Mouse (Mus musculus) CD4-positive, CD25-positive, alpha-beta regulatory T cell, adult 2 months (primary cell): ENCODE measurements around the gene Ptpn13.

Source experiments
- DNase-seq: peaks from one replicate; pipeline ENCODE4 v3.0.0-alpha.2; 2012; ENCODE audit warnings: low read depth, low spot score

Ptpn13 gene

GRCm38 (mm10) chr5:103458411-103458810 lies 33.4 kb downstream of the Ptpn13 start:
- no peak for DNase-seq

DNA sequence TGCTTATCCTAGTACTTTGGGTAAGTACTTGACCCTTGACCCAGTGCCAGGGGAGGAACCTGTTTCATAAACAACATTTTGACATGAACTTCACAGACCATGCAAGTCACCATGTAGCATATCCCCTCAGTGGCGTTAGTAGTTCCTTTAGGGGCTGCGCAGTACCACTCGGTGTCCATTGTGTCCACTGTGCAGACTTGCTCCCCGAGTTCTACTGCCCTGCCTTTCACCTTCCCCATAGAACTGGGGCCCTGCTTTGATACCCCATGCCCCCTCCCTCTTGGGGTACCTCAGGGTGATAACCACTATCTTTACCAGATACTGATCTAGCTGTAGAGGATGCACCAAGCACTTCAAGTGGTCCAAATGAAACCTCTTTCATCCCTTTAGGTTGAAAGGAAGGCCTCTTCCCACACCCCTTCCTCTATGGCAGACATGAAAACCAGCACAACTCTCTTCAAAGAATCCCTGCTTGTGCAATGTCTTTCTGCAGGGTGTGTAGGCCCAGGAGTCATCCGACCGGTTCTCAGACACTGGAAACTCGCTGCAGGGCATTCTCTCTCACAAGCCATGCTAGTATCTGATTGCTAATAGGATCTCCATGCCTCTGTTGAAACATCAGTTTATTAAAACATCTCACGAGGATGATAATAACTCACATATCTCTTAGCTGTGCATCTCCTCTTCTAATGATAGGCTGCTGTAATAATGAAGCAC lies 34.1 kb downstream of the Ptpn13 start:
- no peak for DNase-seq

GRCm38 (mm10) chr5:103460903-103461302 lies 35.9 kb downstream of the Ptpn13 start:
- DNase-seq: no peak

DNA sequence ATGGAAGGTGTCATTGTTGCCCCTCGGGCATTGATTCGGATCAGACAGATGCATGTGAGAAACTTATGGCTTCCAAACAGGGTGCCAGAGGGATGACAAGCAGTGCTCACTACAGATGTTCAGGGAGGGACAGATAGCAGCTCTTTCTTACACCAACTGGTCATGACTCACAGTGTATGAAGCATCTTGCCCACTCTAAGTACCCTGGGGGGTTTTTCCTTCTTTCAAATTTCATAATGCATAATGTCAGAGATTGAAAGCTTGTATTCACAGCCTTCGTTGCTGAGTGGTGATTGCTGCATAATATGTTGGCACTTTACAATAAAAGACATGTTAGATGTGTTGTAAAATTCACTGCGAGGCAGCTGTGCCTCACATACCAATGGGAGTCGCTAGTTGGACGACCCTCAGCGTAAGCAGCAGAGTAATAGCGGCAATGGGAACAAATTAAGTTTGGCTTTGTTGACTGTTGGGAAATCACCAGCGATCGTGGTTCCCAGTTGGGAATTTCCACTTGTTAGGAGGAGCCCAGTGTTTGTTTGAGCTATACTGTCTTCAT lies 38.7 kb downstream of the Ptpn13 start:
- no peak for DNase-seq

DNA sequence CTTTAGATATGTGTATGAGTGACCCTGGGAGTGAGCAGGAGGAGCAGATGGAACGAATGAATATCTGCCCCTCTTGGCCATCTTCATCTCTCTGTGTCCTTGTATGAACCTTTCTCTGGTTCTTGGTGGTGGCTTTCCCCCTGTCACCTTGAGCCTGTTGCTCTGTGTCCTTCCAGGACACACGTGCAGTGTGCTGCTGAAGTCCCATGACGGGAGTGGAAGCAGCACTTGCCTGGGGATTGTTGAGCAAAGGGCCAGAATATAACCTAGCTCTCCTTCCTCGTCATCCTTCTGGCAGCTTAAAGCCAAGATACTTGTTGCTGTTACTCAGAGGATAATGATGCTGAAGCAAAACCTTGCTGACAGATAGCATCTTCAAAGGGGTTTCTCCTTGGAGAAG lies 39.3 kb downstream of the Ptpn13 start:
- DNase-seq: no peak

- no peak for DNase-seq
These were observed 39.8 kb downstream of the Ptpn13 start for GRCm38 (mm10) chr5:103464771-103465170.

GRCm38 (mm10) chr5:103472670-103473069 lies 47.7 kb downstream of the Ptpn13 start:
- DNase-seq: peak; percentile 22

DNA sequence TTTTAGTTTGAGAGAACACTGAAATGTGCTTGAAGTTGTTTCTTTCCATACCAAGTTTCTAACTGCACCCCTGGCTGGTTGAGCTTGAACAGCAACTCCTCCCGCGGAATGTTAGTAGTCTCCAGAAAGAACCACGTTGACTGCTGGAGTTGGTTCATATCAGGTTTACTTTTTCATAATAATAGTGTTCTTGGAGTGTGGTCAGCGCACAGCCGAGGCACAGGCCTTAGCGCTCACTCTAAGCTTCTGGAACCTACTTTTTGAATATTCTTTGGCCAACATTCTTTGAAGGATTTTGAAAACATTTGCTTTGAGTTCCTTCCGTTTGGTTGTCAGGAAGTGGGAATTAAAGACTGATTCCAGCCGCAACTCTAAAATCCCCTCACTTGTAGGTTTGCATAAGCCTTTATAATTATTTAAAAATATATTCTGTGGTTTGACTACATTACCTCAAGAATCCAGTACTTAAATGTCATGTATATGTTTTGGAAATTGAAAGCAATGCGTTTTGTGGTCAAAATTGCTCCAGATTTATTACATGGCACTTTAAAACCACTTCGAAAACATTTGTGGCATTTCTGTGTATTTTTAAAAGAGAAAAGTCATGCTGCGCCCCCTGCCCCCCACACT lies 48.6 kb downstream of the Ptpn13 start:
- no peak for DNase-seq

GRCm38 (mm10) chr5:103474259-103474658 lies 49.3 kb downstream of the Ptpn13 start:
- no peak for DNase-seq

DNA sequence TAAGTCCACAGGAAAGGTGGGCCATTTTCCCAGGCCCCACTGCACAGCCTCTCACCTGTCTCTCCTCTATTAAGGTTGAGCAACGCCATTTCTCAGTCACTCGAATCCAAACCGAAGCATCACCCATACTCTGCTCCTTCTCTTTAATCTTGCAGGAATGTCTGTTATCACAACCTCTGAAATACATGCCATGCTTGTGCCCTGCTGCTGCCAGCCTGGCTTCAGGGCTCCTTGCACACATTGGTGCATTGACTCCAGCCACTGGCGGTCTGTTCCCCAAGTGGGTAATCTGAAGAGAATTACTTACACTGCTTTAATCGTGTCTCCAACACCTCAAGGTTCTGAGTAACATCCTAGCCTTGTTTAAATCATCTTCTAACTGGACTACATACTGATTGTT lies 50.5 kb downstream of the Ptpn13 start:
- no peak for DNase-seq

GRCm38 (mm10) chr5:103479503-103479902 lies 54.5 kb downstream of the Ptpn13 start:
- DNase-seq: no peak

GRCm38 (mm10) chr5:103481222-103481621 lies 56.2 kb downstream of the Ptpn13 start:
- no peak for DNase-seq

GRCm38 (mm10) chr5:103487001-103487400 lies 62.0 kb downstream of the Ptpn13 start:
- no peak for DNase-seq

DNA sequence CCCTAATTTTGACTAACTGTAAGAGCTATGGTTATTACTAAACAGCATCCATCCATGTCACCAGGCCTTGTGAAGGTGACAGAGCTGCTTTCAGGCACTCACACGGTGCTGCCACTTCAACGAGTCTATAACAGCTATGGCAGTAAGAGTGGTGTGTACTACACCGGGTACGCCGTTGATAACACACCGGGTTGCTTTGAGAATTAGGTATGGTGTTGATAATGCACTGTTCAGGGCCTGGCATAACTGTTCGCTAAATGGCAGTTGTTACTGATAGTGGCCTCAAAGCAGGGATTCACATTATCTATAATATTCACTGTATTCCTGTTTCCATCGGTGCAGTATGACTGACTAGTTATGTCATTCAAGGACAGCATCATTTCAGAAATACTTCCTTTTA lies 66.0 kb downstream of the Ptpn13 start:
- no peak for DNase-seq

- no peak for DNase-seq
These were observed 66.8 kb downstream of the Ptpn13 start for GRCm38 (mm10) chr5:103491788-103492187.

DNA sequence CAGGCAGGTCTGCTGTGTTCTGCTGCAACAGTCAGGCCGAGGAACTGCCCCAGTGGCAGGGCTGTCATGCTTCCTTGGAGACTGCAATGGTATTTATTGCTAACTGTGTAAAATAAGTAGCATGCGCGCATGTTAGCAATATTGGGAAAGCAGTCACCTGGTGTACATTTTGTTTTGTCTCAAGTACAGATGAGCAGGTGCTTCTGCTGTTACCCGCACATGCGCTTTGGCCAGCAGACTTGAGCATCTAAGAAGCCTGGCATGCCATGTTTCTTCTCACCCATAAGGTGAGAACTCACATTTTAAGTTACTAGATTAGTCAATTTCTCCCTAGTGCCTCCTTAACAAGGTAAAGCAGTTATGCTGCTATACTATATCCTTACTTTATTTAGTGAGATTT lies 72.1 kb downstream of the Ptpn13 start:
- DNase-seq: no peak

DNA sequence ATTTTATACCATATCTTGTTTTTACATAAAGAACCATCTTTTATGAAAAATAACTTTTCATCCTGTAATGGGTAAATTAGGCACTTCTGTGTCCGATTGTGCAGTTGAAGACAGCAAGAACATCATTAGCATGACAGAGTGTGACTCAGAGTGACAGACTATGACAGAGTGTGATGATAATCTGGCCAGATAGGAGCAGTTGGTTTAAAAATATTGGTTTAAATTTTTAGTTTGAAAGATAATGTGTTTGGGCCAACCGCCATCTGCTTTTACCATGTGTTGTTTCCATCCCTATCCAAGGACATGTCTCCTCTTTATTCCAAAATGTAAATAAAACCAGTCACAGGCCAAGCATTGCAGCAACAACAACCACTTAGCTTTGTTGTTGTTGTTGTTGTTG lies 72.5 kb downstream of the Ptpn13 start:
- no peak for DNase-seq

- DNase-seq: no peak
These were observed 74.3 kb downstream of the Ptpn13 start for GRCm38 (mm10) chr5:103499305-103499704.

DNA sequence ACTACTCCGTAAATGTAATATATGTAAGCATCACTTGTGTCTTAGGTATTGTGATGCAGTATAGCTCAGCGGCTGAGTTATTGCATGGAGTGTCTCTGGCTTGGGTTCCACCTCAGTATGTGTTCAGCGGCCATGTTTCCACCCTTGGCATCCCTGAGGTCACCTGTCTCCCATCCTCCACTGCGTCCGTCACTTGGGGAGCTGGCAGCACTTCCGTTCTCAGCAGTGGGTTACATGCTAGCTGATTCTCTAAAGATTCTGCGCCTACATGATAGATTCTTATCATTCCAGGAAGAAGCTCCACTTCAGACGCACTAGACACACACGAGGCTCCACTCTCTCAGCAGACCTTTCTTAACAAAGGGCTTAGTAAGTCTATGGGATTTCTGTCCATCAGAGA lies 76.1 kb downstream of the Ptpn13 start:
- DNase-seq: peak; percentile 76

DNA sequence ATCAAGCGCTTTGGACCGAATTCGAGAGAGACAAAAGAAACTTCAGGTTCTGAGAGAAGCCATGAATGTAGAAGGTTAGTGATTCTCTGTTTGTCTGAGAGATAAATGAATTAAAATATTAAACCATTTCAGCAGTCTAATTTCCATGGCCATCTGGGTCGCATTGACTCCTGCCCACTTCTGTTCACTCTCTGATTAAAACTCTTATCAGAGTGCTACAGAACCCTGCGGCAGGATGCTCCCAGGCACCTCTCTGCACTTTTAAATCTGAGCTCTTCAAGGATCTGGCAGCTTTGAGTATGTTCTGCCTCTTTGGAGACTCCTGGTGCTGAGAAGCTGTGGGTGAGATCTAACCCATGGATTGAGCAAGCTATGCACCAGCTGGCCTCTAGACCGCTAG lies 76.8 kb downstream of the Ptpn13 start:
- DNase-seq: no peak

GRCm38 (mm10) chr5:103513162-103513561 lies 88.2 kb downstream of the Ptpn13 start:
- DNase-seq: peak; percentile 40

GRCm38 (mm10) chr5:103514441-103514840 lies 89.4 kb downstream of the Ptpn13 start:
- no peak for DNase-seq

GRCm38 (mm10) chr5:103515876-103516275 lies 90.9 kb downstream of the Ptpn13 start:
- no peak for DNase-seq
